Mouse (Mus musculus) MEL (cell line): Measurements from ENCODE around the gene 3110082I17Rik. TPM values are rescaled to one million over a fixed set of nuclear protein-coding genes. Genes with fewer than 3 reads are reported as not detected.

Experiments
- DNase-seq: peaks from one replicate; pipeline ENCODE4 v3.0.0; 2011; ENCODE audit warnings: low read depth, low spot score
- H3K27ac ChIP-seq: 2 replicates; pipeline ENCODE4 v1.5.1; 2012; ENCODE audit warnings: low read depth, mild to moderate bottlenecking, control low read depth, low read length, moderate library complexity; ENCODE audit not compliant: control insufficient read depth
- H3K27me3 ChIP-seq, 2 experiments: fragments of 150-350 bp in 1 of 2; sonication (generic) in 1 of 2; 2 replicates each; pipeline ENCODE4 v1.6.1; 2012; ENCODE audit warnings: low read length in 2 of 2, mild to moderate bottlenecking in 2 of 2, improper control_type of control experiment in 1 of 2, moderate library complexity in 1 of 2; ENCODE audit not compliant: insufficient read depth in 2 of 2, control insufficient read depth in 1 of 2
- H3K36me3 ChIP-seq, 2 experiments: 2 replicates each; pipeline ENCODE4 v1.6.1; 2012 to 2014; ENCODE audit warnings: low read length in 2 of 2, improper control_type of control experiment in 1 of 2, inconsistent platforms in 1 of 2, mild to moderate bottlenecking in 1 of 2; ENCODE audit not compliant: insufficient read depth in 2 of 2, control insufficient read depth in 1 of 2
- H3K4me1 ChIP-seq, 2 experiments: fragments of 150-350 bp in 1 of 2; sonication (generic) in 1 of 2; 2 replicates each; pipeline ENCODE4 v1.6.1; 2012; ENCODE audit warnings: low read length in 2 of 2, improper control_type of control experiment in 1 of 2, mild to moderate bottlenecking in 1 of 2; ENCODE audit not compliant: insufficient read depth in 2 of 2, control insufficient read depth in 1 of 2
- H3K4me3 ChIP-seq, 2 experiments: fragments of 150-350 bp in 1 of 2; sonication (generic) in 1 of 2; 2 replicates each; pipeline ENCODE4 v1.5.1; 2012; ENCODE audit warnings: low read depth in 2 of 2, low read length in 2 of 2, mild to moderate bottlenecking in 2 of 2, moderate library complexity in 2 of 2, control low read depth in 1 of 2, improper control_type of control experiment in 1 of 2; ENCODE audit not compliant: control insufficient read depth in 1 of 2, insufficient read depth in 1 of 2
- H3K79me2 ChIP-seq: 2 replicates; pipeline ENCODE4 v1.6.1; 2012; ENCODE audit warnings: mild to moderate bottlenecking, low read length, moderate library complexity; ENCODE audit not compliant: control insufficient read depth, poor library complexity, insufficient read depth
- H3K9ac ChIP-seq: 2 replicates; pipeline ENCODE4 v1.6.1; 2012; ENCODE audit warnings: low read depth, mild to moderate bottlenecking, control low read depth, low read length, moderate library complexity; ENCODE audit not compliant: control insufficient read depth, poor library complexity, severe bottlenecking
- H3K9me3 ChIP-seq: fragments of 150-350 bp; sonication (generic); replicated peaks from 2 replicates; pipeline ENCODE4 v1.6.1; 2012; ENCODE audit warnings: mild to moderate bottlenecking, low read length, improper control_type of control experiment, moderate library complexity; ENCODE audit not compliant: insufficient read depth
- CHD2 ChIP-seq: IDR thresholded peaks from 2 replicates; pipeline ENCODE4 v1.6.1; 2011; ENCODE audit warnings: low read length, improper control_type of control experiment
- CTCF ChIP-seq, 3 experiments: IDR thresholded peaks in 2 of 3; conservative IDR thresholded peaks in 1 of 3; 2 replicates each; pipeline ENCODE4 v1.5.1; 2011 to 2012; ENCODE audit warnings: low read length in 3 of 3, low read depth in 2 of 3, mild to moderate bottlenecking in 2 of 3, improper control_type of control experiment in 1 of 3, inconsistent platforms in 1 of 3, mixed read lengths in 1 of 3, moderate library complexity in 1 of 3; ENCODE audit not compliant: control insufficient read depth in 1 of 3, insufficient read depth in 1 of 3, poor library complexity in 1 of 3, severe bottlenecking in 1 of 3
- GABPA ChIP-seq: IDR thresholded peaks from 2 replicates; pipeline ENCODE4 v1.6.1; 2012; ENCODE audit warnings: low read depth, mild to moderate bottlenecking, inconsistent platforms, low read length, improper control_type of control experiment, moderate library complexity
- HCFC1 ChIP-seq: IDR thresholded peaks from 2 replicates; pipeline ENCODE4 v1.6.1; 2012; ENCODE audit warnings: low read depth, mild to moderate bottlenecking, inconsistent platforms, low read length, improper control_type of control experiment, moderate library complexity
- JUND ChIP-seq: IDR thresholded peaks from 2 replicates; pipeline ENCODE4 v1.6.1; 2011; ENCODE audit warnings: low read depth, mild to moderate bottlenecking, improper control_type of control experiment, low read length
- KAT2A ChIP-seq: conservative IDR thresholded peaks from 2 replicates; pipeline ENCODE4 v1.6.1; 2012; ENCODE audit warnings: low read depth, low read length, improper control_type of control experiment, inconsistent platforms
- MEF2A ChIP-seq: IDR thresholded peaks from 2 replicates; pipeline ENCODE4 v1.6.1; 2014; ENCODE audit warnings: low read depth, mild to moderate bottlenecking, inconsistent platforms, low read length, improper control_type of control experiment; ENCODE audit not compliant: poor library complexity, insufficient replicate concordance, severe bottlenecking; ENCODE audit errors: extremely low read depth
- NELFE ChIP-seq: IDR thresholded peaks from 2 replicates; pipeline ENCODE4 v1.6.1; 2011; ENCODE audit warnings: low read depth, low read length, improper control_type of control experiment
- NRF1 ChIP-seq: IDR thresholded peaks from 2 replicates; pipeline ENCODE4 v1.6.1; 2014; ENCODE audit warnings: low read depth, mild to moderate bottlenecking, inconsistent platforms, low read length, improper control_type of control experiment, moderate library complexity; ENCODE audit not compliant: poor library complexity, insufficient read depth, severe bottlenecking
- POLR2A ChIP-seq, 2 experiments: IDR thresholded peaks; 2 replicates each; pipeline ENCODE4 v1.6.1; 2011 to 2012; ENCODE audit warnings: low read length in 2 of 2, mild to moderate bottlenecking in 2 of 2, control low read depth in 1 of 2, improper control_type of control experiment in 1 of 2, low read depth in 1 of 2, moderate library complexity in 1 of 2; ENCODE audit not compliant: control insufficient read depth in 1 of 2, insufficient read depth in 1 of 2, poor library complexity in 1 of 2
- POLR2AphosphoS2 ChIP-seq: IDR thresholded peaks from 2 replicates; pipeline ENCODE4 v1.6.1; 2011; ENCODE audit warnings: low read length, improper control_type of control experiment
- POLR2AphosphoS5 ChIP-seq: IDR thresholded peaks from 2 replicates; pipeline ENCODE4 v1.6.1; 2012; ENCODE audit warnings: low read depth, borderline replicate concordance, mild to moderate bottlenecking, inconsistent platforms, low read length, moderate library complexity, mixed read lengths
- RAD21 ChIP-seq: IDR thresholded peaks from 2 replicates; pipeline ENCODE4 v1.6.1; 2011; ENCODE audit warnings: mild to moderate bottlenecking, low read depth, low read length, improper control_type of control experiment
- SIN3A ChIP-seq: IDR thresholded peaks from 2 replicates; pipeline ENCODE4 v1.6.1; 2012; ENCODE audit warnings: low read length, improper control_type of control experiment, inconsistent platforms
- SMC3 ChIP-seq: IDR thresholded peaks from 2 replicates; pipeline ENCODE4 v1.6.1; 2011; ENCODE audit warnings: low read depth, low read length, improper control_type of control experiment
- TAL1 ChIP-seq: IDR thresholded peaks from 2 replicates; pipeline ENCODE4 v1.6.1; 2012; ENCODE audit warnings: mild to moderate bottlenecking, inconsistent platforms, low read length, moderate library complexity, mixed read lengths
- UBTF ChIP-seq: IDR thresholded peaks from 2 replicates; pipeline ENCODE4 v1.6.1; 2012; ENCODE audit warnings: low read depth, mild to moderate bottlenecking, inconsistent platforms, low read length, improper control_type of control experiment, moderate library complexity, borderline replicate concordance; ENCODE audit not compliant: insufficient read depth
- USF1 ChIP-seq: IDR thresholded peaks from 2 replicates; pipeline ENCODE4 v1.6.1; 2014; ENCODE audit warnings: low read depth, mild to moderate bottlenecking, inconsistent platforms, low read length, improper control_type of control experiment, moderate library complexity
- ZNF384 ChIP-seq: IDR thresholded peaks from 2 replicates; pipeline ENCODE4 v1.6.1; 2012; ENCODE audit warnings: low read depth, mild to moderate bottlenecking, inconsistent platforms, low read length, improper control_type of control experiment
- polyA plus RNA-seq, 2 experiments: library from polyadenylated mRNA; stranded (reverse) in 1 of 2; unstranded in 1 of 2; fragments of >175 nt in 1 of 2; fragments of >200 nt in 1 of 2; gene quantifications; 2 replicates each; pipeline versions ENCODE4 v1.2.1 to v1.2.4; 2012; ENCODE audit warnings: low replicate concordance in 2 of 2, low read depth in 1 of 2; ENCODE audit not compliant: insufficient read length in 2 of 2, insufficient read depth in 1 of 2, missing spikeins in 1 of 2
- total RNA-seq: library from RNA; depleted of rRNA; stranded (reverse); fragments of 300-350 nt; gene quantifications from 2 replicates; pipeline ENCODE4 v1.2.3, GENCODE M21; 2012

The 3110082I17Rik gene
- total and polyA plus RNA-seq, 3 experiments: 58.1 to 79.5 TPM; not detected in 1

DNA sequence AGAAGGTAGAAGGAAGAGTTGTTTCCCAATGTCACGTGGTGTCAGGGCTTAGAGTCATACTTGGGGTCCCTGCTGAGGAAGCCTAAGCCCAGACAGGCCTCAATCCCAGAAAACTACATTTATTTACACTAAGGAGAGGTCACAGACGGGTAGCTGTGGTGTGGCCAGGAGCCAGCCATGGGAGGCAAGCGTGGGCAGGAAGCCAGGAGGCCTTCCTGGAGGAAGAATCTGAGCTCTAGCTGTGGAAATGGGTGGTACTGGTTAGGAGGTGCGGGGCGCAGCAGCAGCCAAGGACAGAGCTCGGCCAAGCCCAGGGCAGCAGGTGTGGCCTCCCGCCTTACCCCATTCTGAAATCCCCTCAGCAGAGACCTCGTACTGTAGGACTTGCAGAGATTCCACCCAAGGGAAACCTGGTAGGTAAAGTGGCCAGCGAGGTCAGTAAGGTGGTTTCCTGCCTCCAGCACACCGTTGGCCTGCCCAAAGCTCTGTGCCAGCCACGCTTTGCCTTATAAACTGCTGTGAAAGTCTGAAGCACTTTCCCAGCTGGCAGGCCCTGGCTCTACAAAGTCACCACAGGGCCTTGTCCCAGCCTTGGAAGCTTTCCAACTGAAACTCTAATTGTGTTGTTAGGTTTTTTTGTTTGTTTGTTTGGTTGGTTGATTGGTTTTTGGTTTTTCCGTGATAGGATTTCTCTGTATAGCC, 145.2 kb downstream of the 3110082I17Rik start:
- no peak overlapping the region for H3K4me3 ChIP-seq
- peaks cover 0 to 2% of the 10 kb centered on the region in 2 experiments; a peak in 1 of 4 replicates for H3K4me1 ChIP-seq
- TF ChIP-seq UBTF (no peak), KAT2A (no peak), POLR2A (IDR thresholded peaks at IDR 0.05; ENCODE audit: control insufficient read depth in 1 of 2, insufficient read depth in 1 of 2, low read depth in 1 of 2, low read length in 2 of 2, poor library complexity in 1 of 2) (no peak), POLR2AphosphoS5 (no peak), GABPA (no peak), USF1 (no peak)
- 0 out of 2 replicates have a peak, but pooled peaks cover 3% of the 10 kb centered on the region for H3K79me2 ChIP-seq
- no peak overlapping the region for H3K9ac ChIP-seq
- H3K27me3 ChIP-seq: no peaks in the 10 kb centered on the region
- H3K27ac ChIP-seq: no peak overlapping the region
- peaks cover 0 to 2% of the 10 kb centered on the region in 2 experiments; a peak in 2 of 4 replicates for H3K36me3 ChIP-seq
- H3K9me3 ChIP-seq: no peaks in the 10 kb centered on the region
- no peak for DNase-seq

DNA sequence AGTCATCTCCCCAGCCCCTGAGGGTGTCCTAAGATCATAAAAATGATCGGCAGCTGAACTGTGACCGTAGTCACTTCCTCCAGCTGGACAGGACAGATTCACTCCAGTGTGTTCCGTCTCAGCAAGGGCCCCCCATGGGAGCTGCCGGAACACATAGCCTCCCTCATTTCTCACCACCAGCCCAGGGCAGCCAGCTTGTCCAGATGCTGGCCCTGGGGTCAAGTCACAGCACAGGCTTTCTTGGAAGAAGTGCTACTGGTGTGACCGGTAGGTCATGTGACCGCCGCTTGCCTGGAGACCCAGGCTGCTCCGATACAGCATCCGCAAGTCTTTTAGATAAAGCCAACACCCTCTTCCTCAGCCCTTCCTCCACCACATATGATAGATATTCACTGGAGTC, 146.8 kb downstream of the 3110082I17Rik start:
- peaks cover 0 to 6% of the 10 kb centered on the region in 2 experiments; a peak in 2 of 4 replicates for H3K36me3 ChIP-seq
- no peak overlapping the region for H3K4me3 ChIP-seq
- peaks cover 0 to 4% of the 10 kb centered on the region in 2 experiments; a peak in 1 of 4 replicates for H3K4me1 ChIP-seq
- no peak for DNase-seq
- 0 out of 2 replicates have a peak, but pooled peaks have one; percentile 33 for TF ChIP-seq USF1
- TF ChIP-seq NRF1: no peak
- TF ChIP-seq, all 39 proteins: peak for 1
- no peaks in the 10 kb centered on the region for H3K9me3 ChIP-seq
- H3K79me2 ChIP-seq: peaks cover 5% of the 10 kb centered on the region; the same call in 1 of the 2 replicates
- H3K9ac ChIP-seq: no peak overlapping the region
- no peak overlapping the region for H3K27ac ChIP-seq
- H3K27me3 ChIP-seq: no peaks in the 10 kb centered on the region

DNA sequence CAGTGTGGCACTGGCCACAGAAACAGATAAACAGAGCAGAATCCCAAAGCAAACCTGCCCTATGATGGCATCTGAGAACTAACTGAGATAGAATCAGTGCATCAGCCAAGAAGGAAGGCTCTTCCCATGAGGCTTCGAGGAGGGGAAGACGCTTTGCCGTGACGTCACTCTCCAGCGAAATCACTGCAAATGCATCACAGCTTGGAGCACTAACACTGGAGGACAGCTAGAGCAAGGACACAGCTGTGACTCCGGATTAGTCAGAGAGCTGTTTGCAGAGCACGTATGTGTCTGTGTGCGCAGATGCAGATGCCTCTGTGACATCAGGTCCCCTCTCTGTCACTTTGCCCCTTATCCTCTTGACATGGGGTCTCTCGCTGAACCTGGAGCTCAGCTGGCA, 148.5 kb downstream of the 3110082I17Rik start:
- Histone ChIP-seq H3K27ac (no peak overlapping the region), H3K27me3 (no peaks in the 10 kb centered on the region), H3K4me1 (peaks cover 0 to 4% of the 10 kb centered on the region in 2 experiments; a peak in 1 of 4 replicates), H3K9me3 (no peaks in the 10 kb centered on the region), H3K9ac (no peak overlapping the region), H3K79me2 (peaks cover 7% of the 10 kb centered on the region; the same call in 1 of the 2 replicates), H3K36me3 (peaks cover 0 to 6% of the 10 kb centered on the region in 2 experiments; a peak in 2 of 4 replicates), H3K4me3 (no peak overlapping the region)
- DNase-seq: no peak
- TF ChIP-seq SMC3: no peak
- no peak for TF ChIP-seq POLR2AphosphoS5
- TF ChIP-seq HCFC1: no peak
- TF ChIP-seq JUND: no peak
- no peak for TF ChIP-seq CTCF (IDR thresholded peaks at IDR 0.05 in 2 of 3, conservative IDR thresholded peaks at IDR 0.05 in 1 of 3; ENCODE audit: control insufficient read depth in 1 of 3, insufficient read depth in 1 of 3, low read depth in 2 of 3, low read length in 3 of 3, poor library complexity in 1 of 3, severe bottlenecking in 1 of 3)
- TF ChIP-seq CHD2: no peak
- TF ChIP-seq RAD21: no peak
- no peak for TF ChIP-seq SIN3A
- no peak for TF ChIP-seq TAL1
- no peak for TF ChIP-seq UBTF
- no peak for TF ChIP-seq NELFE
- no peak for TF ChIP-seq ZNF384
- TF ChIP-seq MEF2A: no peak
- no peak for TF ChIP-seq POLR2AphosphoS2
- TF ChIP-seq NRF1: no peak
